Mouse (Mus musculus) layer of hippocampus, postnatal 36 days (tissue): ENCODE data around the gene Ctnna2. TPM values are rescaled to one million over a fixed set of nuclear protein-coding genes. Genes with fewer than 3 reads are reported as not detected.

ENCODE experiments used
- DNase-seq, 2 experiments: peaks; one replicate each; pipeline ENCODE4 v3.0.0; 2022
- total RNA-seq, 2 experiments: library from RNA; stranded (reverse); gene quantifications; 2 replicates each; pipeline ENCODE4 v1.2.3; 2021

Gene Ctnna2
- total RNA-seq, 2 experiments from 2014 or later, result 90.4 to 91.9 TPM

DNA sequence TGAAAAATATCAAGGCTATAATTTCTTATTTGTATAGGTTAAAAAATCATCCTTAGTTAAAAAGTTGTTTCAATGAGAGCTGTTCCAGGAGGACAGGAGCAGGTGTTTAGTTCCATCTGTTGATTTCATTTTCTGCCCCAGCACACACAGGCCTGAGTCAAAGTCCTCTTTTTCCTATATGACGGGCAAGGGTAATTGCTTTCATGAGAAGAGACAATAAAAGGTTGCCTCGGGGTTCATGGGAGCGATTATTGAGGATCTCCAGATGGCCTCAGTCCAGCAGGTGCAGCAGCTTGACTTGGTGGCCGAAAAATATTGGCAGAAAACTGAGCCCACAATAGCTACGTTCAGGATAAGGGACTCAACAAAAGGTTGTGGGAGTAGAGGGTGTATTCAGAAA lies 859.0 kb downstream of the Ctnna2 start:
- DNase-seq, result no peak

DNA sequence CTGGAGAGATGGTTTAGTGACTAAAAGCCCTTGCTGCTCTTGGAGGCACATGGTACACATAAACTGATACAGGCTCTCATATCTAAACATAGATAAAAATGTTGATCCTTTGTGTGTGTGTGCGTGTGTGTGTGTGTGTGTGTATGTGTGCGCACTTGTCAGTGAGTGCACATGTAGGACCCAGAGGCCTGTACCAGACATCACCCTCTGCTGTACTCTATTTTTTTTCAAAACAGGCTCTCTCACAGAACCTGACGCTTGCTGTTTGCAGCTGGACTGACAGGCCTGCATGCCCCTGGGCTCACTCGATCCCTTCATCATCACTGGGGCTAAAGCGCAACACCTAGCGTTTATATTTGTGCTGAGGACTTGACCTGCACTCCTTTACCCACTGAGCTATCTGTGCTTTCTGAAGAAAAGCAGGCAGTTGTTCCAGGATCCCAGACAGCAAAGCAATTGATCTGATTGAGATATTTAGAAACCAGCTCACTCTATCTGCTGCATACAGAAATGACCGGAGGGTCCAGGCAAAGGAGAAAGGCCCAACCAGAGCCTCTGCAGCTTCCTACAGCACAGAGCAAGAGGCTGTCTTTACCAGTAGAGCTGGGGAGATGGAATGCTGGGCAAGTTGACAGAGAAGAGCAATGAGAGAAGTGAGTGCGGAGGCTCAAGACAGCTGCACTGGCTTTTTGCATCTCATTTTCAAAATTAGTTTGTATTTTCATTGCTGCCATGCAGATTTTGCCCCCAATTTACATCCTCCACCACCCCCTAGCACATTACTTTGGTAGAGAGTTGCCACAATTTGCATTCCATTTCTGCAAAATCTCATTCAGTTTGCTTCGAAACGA lies 870.2 kb downstream of the Ctnna2 start:
- DNase-seq, result peak in 1 of 2 experiments; percentile 14

DNA sequence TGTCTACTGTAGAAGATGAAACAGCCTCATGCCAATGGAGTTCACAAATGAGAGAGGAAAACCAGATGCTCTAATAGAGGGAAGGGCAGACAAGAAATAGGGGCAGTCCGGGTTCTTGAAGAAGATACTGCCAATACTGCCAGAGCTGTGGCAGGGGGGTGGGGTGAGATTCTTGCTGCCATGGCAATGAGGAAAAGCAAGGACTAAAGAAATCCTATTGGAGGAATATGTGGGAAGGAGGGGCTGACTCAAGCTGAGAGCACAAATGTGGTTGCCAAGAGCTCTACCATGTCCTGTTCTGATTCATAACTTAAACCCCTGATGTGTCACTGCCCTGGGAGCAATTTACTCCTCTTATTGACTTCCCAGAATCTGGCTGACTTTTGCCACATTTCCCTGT lies 878.5 kb downstream of the Ctnna2 start:
- DNase-seq, result no peak

DNA sequence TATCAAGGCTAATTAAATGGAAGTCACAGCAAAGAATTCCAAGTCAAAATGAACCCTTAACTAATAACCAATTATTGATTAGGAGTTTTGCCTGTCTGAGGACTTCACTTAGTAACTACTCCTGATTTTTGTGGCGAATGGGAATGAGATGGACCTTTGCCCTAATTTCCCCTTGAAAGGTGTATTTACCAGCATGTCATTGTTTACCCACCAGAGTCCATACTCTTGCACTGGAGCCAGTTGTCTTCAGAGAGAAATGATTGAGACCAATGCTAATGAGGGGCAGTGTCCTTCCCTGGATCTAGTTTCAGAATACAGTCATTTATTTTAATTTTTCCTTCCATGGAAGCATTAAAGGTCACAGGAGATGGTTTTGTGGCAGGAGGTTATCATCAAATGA lies 881.0 kb downstream of the Ctnna2 start:
- no peak for DNase-seq

DNA sequence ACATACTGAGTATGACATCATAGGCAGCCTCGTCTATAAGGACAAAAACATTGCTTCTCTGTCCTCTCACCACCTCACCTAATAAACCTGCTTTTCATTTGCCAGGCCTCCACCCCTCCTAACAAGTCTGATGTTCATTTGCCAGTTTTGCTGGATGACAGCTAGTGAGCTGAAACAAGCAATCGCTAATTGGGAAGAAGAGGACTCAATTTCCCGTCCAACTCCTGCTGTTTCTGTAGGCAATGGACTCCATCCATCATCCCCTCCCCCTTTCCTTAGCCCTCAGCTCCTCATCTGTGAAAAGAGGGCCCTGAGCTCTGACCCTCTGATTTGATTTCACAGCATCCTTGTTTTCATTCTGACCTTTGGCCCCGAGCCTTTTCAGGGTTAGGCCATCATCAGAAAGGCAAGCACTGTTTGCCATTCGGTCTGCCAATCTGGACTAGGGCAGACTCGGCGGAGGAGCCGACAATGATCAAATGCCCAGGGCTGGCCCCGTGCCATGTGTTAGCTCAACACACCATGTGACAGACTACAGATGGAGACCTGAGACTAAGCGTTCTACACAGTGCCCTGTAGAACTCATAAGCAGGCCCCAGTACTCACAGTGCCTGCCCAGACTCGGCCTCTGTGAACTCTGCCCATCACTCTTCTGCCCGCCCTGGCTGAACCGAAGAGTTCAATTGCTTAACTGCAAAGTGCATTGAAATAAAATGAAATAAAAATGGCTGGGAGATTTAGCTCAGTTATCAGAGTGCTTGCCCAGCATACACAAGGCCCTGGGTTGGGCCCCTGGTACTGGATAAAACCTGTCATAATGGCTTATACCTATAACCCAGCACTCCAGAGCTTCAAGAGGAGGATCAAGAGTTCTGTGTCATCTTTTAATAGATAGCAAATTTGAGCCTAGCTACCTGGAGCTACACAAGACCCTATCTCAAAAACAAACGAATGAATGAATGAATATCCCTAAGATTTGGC lies 903.8 kb downstream of the Ctnna2 start:
- peak; percentile 80 to 84 for DNase-seq

DNA sequence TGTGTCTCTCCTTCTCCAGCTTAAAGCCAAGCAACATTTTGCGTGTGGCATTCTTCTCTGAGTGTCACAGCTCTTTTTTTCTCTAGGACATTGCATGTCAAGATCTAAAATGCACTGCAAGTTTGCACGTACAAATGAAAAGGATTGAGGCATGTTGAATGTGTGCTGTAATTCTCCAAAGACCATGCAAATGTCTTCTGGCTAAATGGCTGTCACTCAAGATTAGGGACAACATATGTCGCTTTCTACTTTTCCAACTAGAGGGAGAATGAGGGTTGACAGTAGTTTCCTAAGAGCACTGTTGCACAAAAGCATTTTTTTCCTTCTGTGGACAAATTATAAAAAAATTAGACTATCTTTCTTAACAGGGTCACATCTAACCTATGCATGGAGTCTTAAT lies 909.9 kb downstream of the Ctnna2 start:
- no peak for DNase-seq

DNA sequence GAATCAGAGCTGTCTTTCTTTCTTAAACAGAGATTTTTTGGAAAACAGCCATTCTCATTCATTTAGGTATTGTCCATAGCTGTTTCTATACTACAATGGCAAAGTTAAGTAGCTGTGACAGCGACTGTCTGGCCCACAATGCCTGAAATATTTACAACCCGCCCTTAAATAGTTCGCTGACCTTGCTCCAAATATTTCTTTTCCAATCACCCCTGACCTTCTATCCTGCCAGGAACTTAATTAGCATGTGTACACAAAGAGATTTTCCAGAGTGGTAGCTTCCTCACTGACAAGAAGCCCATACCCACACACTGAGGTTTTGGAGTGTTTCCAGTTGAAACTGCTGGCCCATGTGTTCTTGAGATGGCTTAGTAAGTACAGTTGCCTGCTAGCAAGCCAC lies 928.8 kb downstream of the Ctnna2 start:
- DNase-seq, result no peak

DNA sequence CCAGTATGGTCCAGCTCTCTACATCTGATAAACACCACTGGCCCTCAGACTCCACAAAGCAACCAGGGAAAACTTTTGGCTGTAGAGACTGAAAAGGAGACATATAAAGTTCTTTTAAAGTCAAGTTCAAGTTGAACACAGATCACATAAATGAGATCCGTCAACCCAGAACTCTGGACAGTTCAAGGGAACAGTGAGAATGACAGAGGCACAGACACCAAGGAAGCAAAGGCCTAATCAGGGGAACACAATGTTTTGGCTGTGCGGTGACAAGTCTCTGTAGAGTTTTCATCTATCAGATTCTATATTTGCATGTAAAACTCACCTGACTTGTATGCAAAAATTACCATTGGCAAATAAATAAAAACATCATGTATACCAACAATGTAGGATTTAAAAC lies 929.3 kb downstream of the Ctnna2 start:
- no peak for DNase-seq

DNA sequence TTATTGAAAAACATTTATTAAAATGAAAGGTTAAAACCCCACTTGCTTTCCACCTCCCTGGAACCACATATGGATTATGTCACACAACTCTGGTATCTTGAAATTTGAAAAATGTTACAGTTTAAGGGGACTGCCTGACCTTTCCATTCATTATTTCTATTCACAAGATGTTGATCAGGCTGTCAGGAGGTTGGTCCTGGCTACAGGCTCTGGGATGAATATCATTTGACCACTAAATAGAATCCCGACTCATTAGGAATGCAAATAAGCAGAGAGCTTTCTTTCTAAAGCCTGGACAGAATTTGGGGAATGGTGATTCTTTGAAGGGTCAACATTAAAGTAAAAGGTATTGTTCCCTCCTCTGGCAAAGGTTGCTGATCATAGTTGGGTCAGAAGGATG lies 931.9 kb downstream of the Ctnna2 start:
- no peak for DNase-seq

DNA sequence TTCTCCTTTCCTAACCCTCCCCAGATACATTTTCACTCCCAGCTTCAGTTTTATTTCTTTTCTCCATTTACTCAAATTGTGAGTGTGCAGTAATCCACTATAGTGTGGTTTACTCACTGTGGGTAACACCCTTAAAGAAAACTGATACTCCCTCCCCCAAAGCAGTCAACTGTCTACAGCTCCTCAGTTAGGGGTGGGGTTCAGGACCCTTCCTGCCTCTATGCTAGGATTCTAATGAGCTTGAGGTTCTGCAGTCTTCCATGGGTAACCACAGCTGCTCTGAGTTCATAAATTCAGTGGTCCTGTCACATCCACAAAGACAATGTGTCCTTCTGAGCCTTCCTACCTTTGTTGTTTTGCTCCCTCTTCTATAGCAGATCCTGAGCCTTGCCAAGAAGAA lies 954.4 kb downstream of the Ctnna2 start:
- no peak for DNase-seq

DNA sequence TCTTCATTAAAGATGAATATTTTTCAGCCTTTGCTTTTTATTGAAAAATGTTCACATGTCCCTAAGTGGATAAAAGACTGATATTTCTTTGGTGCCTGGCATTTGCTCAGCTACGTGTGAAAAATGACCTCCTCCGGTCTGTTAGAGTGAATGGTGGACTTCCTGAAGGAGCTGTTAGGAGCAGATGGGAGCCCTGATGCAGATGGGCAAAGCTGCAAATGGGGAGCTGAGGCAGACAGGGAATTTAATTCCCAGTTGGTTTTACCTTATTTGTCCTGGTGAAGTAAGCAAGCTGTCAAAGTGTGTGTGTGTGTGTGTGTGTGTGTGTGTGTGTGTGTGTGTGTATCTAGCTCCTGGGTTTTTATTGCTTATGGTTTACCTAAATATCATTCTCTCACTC lies 966.3 kb downstream of the Ctnna2 start:
- no peak for DNase-seq

DNA sequence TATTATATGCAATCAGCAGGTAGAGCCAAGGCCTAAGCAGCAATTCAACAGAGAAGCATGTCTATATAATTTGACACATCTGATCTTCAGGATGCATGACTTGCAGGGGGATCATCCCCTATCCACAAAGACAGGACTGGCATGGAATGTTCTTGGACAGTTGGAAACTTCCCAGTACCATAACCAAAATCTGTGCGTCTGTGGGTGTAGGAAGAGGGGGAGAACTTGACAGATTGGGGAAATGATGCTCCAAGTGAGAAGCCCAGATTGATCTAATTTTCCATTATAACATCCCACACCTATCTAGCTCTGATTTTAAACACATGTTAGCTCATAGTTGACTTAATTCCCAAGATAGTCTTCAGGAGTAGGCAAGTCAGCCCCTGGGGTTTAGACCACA lies 968.5 kb downstream of the Ctnna2 start:
- DNase-seq, result peak; percentile 31 to 45

DNA sequence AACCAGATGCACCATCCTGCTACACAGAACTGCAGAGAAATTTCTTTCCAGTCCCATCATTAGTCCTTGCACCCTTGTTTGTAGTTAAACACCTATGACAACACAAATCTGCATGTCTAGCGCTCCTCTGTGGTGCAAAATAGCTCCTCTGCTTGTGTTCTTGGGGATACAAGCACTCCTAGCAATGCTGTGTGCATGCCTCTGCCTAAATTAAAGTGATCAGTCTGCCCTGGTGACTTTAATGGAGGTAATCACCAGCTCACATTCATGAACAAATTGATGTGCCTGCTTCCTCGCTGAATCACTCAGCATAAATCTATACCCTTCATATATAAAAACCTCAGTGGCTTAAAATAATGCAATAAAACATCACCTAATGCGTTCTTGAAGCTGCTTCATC lies 987.4 kb downstream of the Ctnna2 start:
- DNase-seq, result no peak

DNA sequence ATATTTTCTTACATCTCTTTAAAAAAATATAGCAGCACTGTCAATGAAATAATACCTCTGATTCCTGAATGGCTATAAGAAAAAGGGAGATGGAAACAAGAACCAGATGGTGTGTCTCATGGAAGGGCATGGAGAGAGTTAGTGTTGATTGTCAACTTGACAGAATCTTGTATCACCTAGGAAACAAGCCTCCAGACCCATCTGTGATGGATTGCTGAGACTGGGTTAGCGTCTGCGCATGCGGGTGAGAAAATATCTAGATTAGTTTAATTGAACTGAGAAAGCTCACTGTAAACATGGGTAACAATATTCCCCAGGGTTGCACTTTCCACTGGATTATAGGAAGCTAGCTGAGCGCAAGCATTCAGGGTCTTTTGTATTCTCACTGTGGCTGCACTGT lies 994.7 kb downstream of the Ctnna2 start:
- DNase-seq, result peak; percentile 68 to 75

DNA sequence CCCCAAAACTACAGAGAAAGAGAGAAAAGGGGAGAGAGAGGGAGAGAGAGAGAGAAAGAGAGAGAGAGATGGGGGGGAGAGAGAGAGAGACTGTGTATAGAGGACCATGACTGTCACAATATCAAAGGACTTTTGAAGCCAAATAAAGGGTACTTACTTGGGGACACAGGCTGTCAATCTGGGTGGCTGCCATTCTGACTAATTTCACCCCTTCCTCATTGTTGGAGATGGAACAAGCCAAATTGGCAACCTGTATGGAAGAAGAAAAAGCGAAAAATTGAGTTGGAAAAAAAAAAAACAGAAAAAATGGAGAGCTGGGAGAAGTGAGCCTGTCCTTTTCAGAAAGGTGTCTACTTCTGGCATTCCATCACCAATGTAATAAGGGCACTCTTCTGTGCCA lies 997.8 kb downstream of the Ctnna2 start:
- DNase-seq, result no peak

DNA sequence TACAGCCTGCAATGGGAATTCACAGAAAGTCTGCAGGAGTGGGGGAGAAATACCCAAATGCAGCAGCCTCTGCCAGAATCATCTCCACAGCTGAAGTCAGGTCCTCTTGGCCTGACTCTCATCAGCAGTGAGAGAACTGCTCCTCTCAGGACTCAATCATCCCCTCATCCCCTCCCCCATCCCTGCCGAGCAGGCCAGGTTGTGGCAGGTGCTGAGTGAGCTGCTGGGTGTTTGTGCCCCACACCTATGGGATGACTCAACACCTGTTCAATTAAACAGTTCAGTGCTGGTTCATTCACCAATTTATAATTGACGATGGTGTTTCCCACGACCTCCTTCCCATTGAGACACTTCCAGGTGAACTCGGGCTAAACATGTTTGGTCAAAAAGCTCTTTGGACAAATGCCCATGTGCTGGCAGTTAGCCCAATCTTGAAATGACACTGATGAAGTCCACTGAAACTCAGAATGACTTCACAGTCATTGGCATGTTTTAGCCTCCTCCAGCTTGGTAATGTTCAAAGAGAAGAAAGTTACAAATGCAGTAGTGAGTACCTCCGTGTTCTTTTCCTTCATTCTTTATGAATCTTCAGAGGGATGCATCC lies 1000.1 kb downstream of the Ctnna2 start:
- no peak for DNase-seq

DNA sequence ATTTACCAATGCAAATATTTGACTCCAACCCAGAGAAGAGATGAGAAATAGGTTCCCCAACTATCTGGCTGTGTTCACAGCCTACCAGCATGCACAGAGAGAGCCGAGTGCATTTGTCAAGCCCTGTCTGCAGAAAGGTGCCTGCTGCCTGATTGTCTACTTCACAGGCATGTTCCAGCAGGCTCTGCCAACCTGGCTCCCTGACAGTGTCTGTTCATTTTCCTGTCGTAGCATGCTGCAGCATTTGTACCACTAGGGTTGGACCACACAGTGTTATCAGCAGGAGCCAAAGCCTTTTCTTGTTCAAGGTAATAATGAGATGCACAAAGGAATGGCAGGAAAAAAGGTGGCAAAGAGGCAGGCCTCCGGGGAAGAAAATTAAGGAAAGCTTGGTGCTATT lies 1001.7 kb downstream of the Ctnna2 start:
- DNase-seq, result peak; percentile 60 to 70

DNA sequence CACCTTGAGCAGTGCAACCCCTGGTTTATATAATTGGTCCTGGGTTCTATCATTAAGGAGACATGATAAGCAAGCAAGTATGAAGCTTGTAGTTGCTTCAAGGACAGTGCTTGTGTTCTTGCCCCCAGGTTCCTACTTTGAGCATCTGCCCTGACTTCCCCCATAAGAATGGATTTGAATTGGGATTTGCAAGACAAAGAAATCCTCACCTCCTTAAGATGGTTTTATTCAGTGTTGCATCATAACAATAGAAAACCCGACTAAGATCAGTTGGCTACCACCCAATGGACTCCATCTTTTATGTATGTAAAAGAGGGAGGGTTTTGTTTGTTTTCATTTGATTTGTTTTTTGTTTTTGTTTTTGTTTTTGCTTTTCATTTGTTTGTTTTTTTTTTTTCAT lies 1005.2 kb downstream of the Ctnna2 start:
- no peak for DNase-seq

DNA sequence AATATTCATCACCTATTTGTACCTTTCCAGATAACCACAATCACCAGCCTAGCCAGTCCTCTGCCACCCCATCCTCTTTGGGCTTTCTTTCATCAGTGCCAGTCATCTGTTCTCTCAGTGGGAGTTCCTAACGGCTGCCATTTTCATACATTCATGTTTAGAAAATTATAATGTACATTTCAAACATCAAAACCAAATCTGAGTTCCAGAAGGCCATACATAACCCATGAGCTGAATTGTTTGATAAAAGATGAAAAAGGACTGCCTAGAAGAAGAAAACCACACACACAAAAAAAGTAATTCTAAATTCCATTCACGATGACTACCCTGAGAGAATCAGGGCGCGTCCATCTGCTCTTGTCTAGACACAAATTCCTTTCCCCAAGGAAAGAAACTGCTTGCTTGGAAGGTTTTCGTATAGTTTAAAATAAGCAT lies 1014.5 kb downstream of the Ctnna2 start:
- DNase-seq, result no peak

DNA sequence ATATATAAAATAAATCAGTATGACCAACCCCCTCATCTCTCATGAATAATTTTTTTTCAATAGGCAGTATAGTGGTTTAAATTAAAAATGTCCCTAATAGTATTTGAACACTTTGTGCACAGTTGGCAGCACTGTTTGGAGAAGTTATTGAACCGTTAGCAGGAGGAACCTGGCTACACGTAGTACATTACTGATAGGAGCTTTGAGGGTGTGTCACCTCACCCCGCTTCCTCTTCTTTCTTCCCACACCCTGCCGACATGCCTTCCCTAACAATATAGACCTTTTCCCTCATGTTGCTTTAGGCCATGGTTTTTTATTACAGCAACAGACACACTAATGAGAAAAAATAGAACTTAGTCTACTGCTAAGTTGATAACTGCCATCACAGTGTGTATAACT lies 1071.4 kb downstream of the Ctnna2 start:
- DNase-seq, result no peak

DNA sequence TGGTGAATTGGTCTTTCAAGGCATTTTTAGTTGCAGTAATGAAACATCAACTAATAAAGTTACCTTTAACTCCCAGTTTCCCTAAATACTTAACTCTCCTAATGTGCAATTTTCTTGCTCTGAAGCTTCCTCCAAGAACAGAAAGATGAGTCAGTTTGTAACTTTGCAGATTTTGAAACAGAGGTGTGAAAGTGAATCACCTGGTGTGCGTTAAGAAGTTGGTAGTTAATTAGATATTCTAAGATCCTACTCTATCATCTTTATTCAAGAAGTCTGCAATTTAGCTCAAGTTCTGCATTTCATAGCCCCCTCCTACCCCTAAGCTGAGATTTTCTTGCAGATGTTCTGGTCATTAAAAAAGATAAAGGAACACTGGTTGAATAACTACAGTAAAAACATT lies 1082.3 kb downstream of the Ctnna2 start:
- DNase-seq, result no peak
